Mouse (Mus musculus) liver, adult 2 months (tissue): Measurements from ENCODE around the gene Fen1.

Experiments used
- CTCF ChIP-seq: fragments of 200-500 bp; IDR thresholded peaks from 2 replicates; pipeline ENCODE4 v1.5.1; 2011; ENCODE audit warnings: low read depth, low read length, control low read depth
- POLR2A ChIP-seq: fragments of 200-500 bp; IDR thresholded peaks from 2 replicates; pipeline ENCODE4 v1.6.1; 2011; ENCODE audit warnings: low read length, control low read depth; ENCODE audit not compliant: insufficient read depth; ENCODE audit errors: extremely low read depth

- no peak for TF ChIP-seq POLR2A
- TF ChIP-seq CTCF: peak; percentile 96
Measured at GRCm38 (mm10) chr19:10240654-10241305, 36.8 kb upstream of the Fen1 start, which contains the start of gene Myrf.
